Mouse (Mus musculus) spleen, adult 2 months (tissue): Measurements from ENCODE around the gene Avl9. TPM values are rescaled to one million over a fixed set of nuclear protein-coding genes. Genes with fewer than 3 reads are reported as not detected.

Experiments used
- DNase-seq, 2 experiments: peaks; one replicate each; pipeline versions ENCODE4 v3.0.0 to v3.0.0-alpha.2; 2012 to 2021; ENCODE audit warnings: low spot score in 2 of 2, low read depth in 1 of 2
- H3K27ac ChIP-seq: fragments of 200-500 bp; 2 replicates; pipeline ENCODE4 v1.5.1; 2012; ENCODE audit warnings: low read length, inconsistent platforms; ENCODE audit not compliant: insufficient read depth
- H3K27me3 ChIP-seq: fragments of 200-500 bp; 2 replicates; pipeline ENCODE4 v1.6.1; 2012; ENCODE audit warnings: mild to moderate bottlenecking, moderate library complexity, low read length, inconsistent platforms; ENCODE audit not compliant: control insufficient read depth, insufficient read depth
- H3K36me3 ChIP-seq: fragments of 200-500 bp; 2 replicates; pipeline ENCODE4 v1.6.1; 2012; ENCODE audit warnings: mild to moderate bottlenecking, low read length, inconsistent platforms; ENCODE audit not compliant: control insufficient read depth, insufficient read depth
- H3K4me1 ChIP-seq: fragments of 200-500 bp; 2 replicates; pipeline ENCODE4 v1.6.1; 2011; ENCODE audit warnings: inconsistent platforms; ENCODE audit not compliant: control insufficient read depth, insufficient read depth, insufficient read length
- H3K4me3 ChIP-seq: fragments of 200-500 bp; 2 replicates; pipeline ENCODE4 v1.5.1; 2011; ENCODE audit warnings: mild to moderate bottlenecking, inconsistent platforms; ENCODE audit not compliant: insufficient read depth, insufficient read length; ENCODE audit errors: extremely low read depth
- CTCF ChIP-seq: fragments of 200-500 bp; IDR thresholded peaks from 2 replicates; pipeline ENCODE4 v1.5.1; 2011; ENCODE audit warnings: mild to moderate bottlenecking, inconsistent platforms; ENCODE audit not compliant: insufficient read depth, insufficient read length, insufficient replicate concordance; ENCODE audit errors: extremely low read depth
- POLR2A ChIP-seq: fragments of 200-500 bp; IDR thresholded peaks from 2 replicates; pipeline ENCODE4 v1.6.1; 2011; ENCODE audit warnings: low read depth, low read length, inconsistent platforms
- WGBS: fragments of 180-500 bp; shearing (Covaris S2); methylation state at CpG from one replicate; pipeline ENCODE4 v1.1.7; 2018; 5-methylcytosine and 5-hydroxymethylcytosine counted together
- polyA plus RNA-seq: library from polyadenylated mRNA; depleted of rRNA; stranded (reverse); fragments of >200 nt; gene quantifications from 2 replicates; pipeline ENCODE4 v1.2.3, GENCODE M21; 2012

Avl9 gene
- polyA plus RNA-seq, 1 experiment, result 5.5 TPM

- DNase-seq, result peak in 1 of 2 experiments; percentile 69
- Histone ChIP-seq H3K36me3 (no peaks in the 10 kb centered on the region), H3K27ac (peak overlapping the region; percentile 99), H3K4me1 (peaks cover 5% of the 10 kb centered on the region), H3K27me3 (no peaks in the 10 kb centered on the region), H3K4me3 (peak overlapping the region; percentile 93)
- WGBS, result under 1% methylated on average over 25 of the region's 25 CpGs
- TF ChIP-seq POLR2A (no peak), CTCF (no peak)
Observed at GRCm38 (mm10) chr6:56715270-56715666, 569 bp downstream of the Avl9 start.

DNA sequence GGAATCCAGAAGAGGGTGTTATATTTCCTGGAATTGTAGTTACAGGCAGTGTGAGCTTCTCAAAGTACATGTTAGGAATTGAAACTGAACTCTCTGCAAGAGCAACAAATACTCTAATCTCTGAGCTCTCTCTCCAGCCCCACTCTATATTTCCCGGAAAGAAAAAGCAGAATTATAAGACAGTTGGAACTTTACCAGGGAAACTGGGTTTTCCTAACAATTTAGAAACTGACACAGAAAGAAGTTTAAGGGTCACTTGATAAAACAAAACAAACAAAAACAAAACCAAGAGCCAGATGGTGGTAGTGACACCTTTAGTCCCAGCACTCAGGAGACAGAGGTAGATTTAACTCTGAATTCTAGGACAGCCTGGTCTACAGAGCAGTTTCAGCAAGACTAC, 4.4 kb downstream of the Avl9 start:
- Histone ChIP-seq H3K27me3 (no peaks in the 10 kb centered on the region), H3K27ac (no peak overlapping the region), H3K4me3 (no peak overlapping the region), H3K36me3 (peaks cover 6% of the 10 kb centered on the region; the same call in 1 of the 2 replicates), H3K4me1 (peaks cover 5% of the 10 kb centered on the region)
- DNase-seq, result no peak
- 84% methylated on average over 1 of the region's 1 CpGs for WGBS
- TF ChIP-seq POLR2A (no peak), CTCF (no peak)

DNA sequence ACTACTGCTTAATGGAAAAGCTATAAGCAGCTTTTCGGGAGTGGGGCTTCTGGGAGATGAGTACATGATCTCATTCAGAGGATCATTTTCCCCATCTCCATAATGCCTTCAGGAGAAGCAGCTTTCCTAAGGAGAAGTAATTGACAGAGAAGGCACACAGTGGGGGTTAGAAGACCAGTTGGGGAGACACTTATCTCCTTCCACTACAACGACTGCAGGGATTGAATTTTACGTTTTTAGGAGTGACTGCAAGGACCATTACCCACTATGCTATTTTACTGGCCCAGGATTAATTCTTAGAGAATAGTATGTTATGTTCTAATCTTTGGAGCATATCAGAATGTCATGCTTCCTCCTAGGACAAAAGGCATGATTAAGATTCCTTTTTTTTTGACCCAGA, 6.2 kb downstream of the Avl9 start:
- H3K27me3 ChIP-seq, result no peaks in the 10 kb centered on the region
- WGBS, result 82% methylated on average over 3 of the region's 3 CpGs
- no peak for TF ChIP-seq POLR2A
- no peak for TF ChIP-seq CTCF
- peaks cover 3% of the 10 kb centered on the region for H3K4me1 ChIP-seq
- H3K36me3 ChIP-seq, result peaks cover 10% of the 10 kb centered on the region
- DNase-seq, result no peak
- H3K27ac ChIP-seq, result no peak overlapping the region
- H3K4me3 ChIP-seq, result no peak overlapping the region

DNA sequence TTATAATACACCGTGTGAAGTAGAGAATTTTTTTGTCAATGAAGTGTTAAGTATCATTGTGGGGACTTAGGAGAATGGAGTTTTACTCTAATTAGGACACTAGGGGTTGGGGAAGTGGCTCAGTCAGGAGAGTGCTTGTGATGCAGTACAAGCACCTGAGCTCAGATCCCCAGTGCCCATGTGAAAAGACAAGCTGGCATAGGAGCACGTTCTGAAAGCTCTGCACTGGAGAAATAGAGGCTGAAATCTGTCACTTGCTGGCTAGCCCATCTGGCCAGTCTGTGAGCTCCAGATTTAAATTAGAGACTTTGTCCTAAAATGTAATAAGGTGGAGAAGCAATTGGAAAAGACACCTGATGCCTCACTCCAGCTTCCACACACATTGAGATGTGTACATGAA, 17.8 kb downstream of the Avl9 start:
- TF ChIP-seq CTCF (no peak), POLR2A (no peak)
- Histone ChIP-seq H3K27ac (no peak overlapping the region), H3K4me1 (no peaks in the 10 kb centered on the region), H3K27me3 (no peaks in the 10 kb centered on the region), H3K4me3 (no peak overlapping the region), H3K36me3 (peaks cover 29% of the 10 kb centered on the region)
- WGBS, result 90% methylated on average over 2 of the region's 2 CpGs
- no peak for DNase-seq

DNA sequence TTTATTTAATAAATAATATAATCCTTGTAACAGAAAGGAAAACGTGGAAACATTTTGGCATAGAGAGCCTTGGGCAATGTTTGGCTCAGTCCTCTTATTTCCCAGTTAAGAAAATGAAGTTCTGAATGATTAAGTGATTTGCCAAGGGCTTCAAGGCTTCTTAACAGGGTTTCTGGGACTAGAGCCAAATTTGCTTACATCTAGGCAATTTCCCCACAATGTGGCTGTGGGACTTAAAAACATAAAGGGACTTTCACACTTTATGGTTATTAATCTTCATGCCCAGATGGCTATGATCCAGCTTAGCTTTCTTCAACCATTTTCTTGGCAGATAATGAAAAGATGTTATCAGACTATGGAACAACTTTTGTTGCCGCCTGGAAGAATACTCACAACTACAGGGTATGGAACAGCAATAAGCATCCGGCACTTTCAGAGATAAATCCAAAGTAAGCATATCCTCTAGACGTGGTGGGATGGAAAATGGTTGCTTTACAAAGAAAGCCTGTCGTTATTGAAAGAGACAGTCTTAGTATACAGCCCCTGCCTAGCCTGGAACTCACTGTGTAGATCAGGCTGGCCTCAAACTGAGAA, 31.3 kb downstream of the Avl9 start:
- 83% methylated on average over 5 of the region's 5 CpGs for WGBS
- H3K27ac ChIP-seq, result no peak overlapping the region
- H3K4me3 ChIP-seq, result no peak overlapping the region
- no peaks in the 10 kb centered on the region for H3K4me1 ChIP-seq
- H3K27me3 ChIP-seq, result no peaks in the 10 kb centered on the region
- no peak for TF ChIP-seq CTCF
- no peak for TF ChIP-seq POLR2A
- no peak for DNase-seq
- peaks cover 12% of the 10 kb centered on the region for H3K36me3 ChIP-seq

- DNase-seq, result no peak
- H3K36me3 ChIP-seq, result peaks cover 26% of the 10 kb centered on the region
- H3K27me3 ChIP-seq, result no peaks in the 10 kb centered on the region
- H3K27ac ChIP-seq, result no peak overlapping the region
- H3K4me1 ChIP-seq, result no peaks in the 10 kb centered on the region
- no peak for TF ChIP-seq POLR2A
- no peak for TF ChIP-seq CTCF
- 78% methylated on average over 3 of the region's 3 CpGs for WGBS
- H3K4me3 ChIP-seq, result no peak overlapping the region
Observed at GRCm38 (mm10) chr6:56753719-56754118, 39.0 kb downstream of the Avl9 start.

DNA sequence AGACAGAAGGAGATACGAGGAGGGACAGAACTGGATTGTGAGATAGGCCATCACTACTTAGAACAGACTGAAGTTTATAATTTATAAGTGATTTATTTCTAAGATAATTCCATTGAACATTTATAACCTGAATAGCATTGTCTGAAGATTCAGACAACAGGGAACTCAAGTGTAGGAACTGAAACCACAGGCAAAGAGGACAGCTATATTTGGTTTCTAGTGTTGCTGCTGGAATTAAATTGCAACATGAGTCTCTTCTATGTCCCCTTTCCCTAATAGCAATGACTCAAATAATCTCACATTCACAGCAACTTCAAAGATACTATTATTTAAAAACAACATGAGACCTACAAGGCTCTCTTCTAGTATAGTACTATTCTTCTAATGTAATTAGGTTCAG, 41.4 kb downstream of the Avl9 start:
- 88% methylated on average over 1 of the region's 1 CpGs for WGBS
- H3K4me3 ChIP-seq, result no peak overlapping the region
- DNase-seq, result no peak
- H3K4me1 ChIP-seq, result no peaks in the 10 kb centered on the region
- no peaks in the 10 kb centered on the region for H3K27me3 ChIP-seq
- TF ChIP-seq CTCF, result no peak
- TF ChIP-seq POLR2A, result no peak
- no peak overlapping the region for H3K27ac ChIP-seq
- peaks cover 26% of the 10 kb centered on the region for H3K36me3 ChIP-seq
